Mouse (Mus musculus) embryonic facial prominence, embryonic 12.5 days (tissue): ENCODE data around the gene Mobp. TPM values are rescaled to one million over a fixed set of nuclear protein-coding genes. Genes with fewer than 3 reads are reported as not detected.
"Not testable (repeated sequence)": the region's sequence is repeated elsewhere in the genome, so short reads cannot be mapped to it uniquely, and the experiment has no call there.

Experiments
- ATAC-seq: fragments of 200-750 bp; cut with Nextera tagmentation; 2 replicates; pipeline ENCODE4 v1.8.0; 2017; ENCODE audit not compliant: insufficient number of reproducible peaks, insufficient read depth, low FRiP score, low TSS enrichment
- H3K27ac ChIP-seq: fragments of 300-500 bp; sonication (generic); 2 replicates; pipeline ENCODE4 v1.5.1; 2016; ENCODE audit warnings: mild to moderate bottlenecking
- H3K27me3 ChIP-seq: fragments of 300-500 bp; sonication (generic); 2 replicates; pipeline ENCODE4 v1.6.1; 2016; ENCODE audit warnings: mild to moderate bottlenecking, moderate library complexity
- H3K36me3 ChIP-seq: fragments of 300-500 bp; sonication (generic); 2 replicates; pipeline ENCODE4 v1.6.1; 2016; ENCODE audit warnings: mild to moderate bottlenecking
- H3K4me1 ChIP-seq: fragments of 300-500 bp; sonication (generic); 2 replicates; pipeline ENCODE4 v1.6.1; 2016
- H3K4me2 ChIP-seq: fragments of 300-500 bp; sonication (generic); replicated peaks from 2 replicates; pipeline ENCODE4 v1.6.1; 2016; ENCODE audit warnings: mild to moderate bottlenecking, moderate library complexity
- H3K4me3 ChIP-seq: fragments of 300-500 bp; sonication (generic); 2 replicates; pipeline ENCODE4 v1.5.1; 2016; ENCODE audit warnings: mild to moderate bottlenecking
- H3K9ac ChIP-seq: fragments of 300-500 bp; sonication (generic); 2 replicates; pipeline ENCODE4 v1.6.1; 2016; ENCODE audit warnings: mild to moderate bottlenecking, moderate library complexity
- H3K9me3 ChIP-seq: fragments of 300-500 bp; sonication (generic); 2 replicates; pipeline ENCODE4 v1.6.1; 2016; ENCODE audit warnings: mild to moderate bottlenecking, moderate library complexity
- WGBS: fragments of 180-500 bp; shearing (Covaris S2); methylation state at CpG from one replicate; pipeline ENCODE4 v1.1.7; 2016; 5-methylcytosine and 5-hydroxymethylcytosine counted together
- polyA plus RNA-seq: library from polyadenylated mRNA; unstranded; fragments of >200 nt; fragmentation: Nextera tagmentation; extraction: Ambion mirVana; gene quantifications from 2 replicates; pipeline ENCODE4 v1.2.1, GENCODE M21; 2016

Gene Mobp
- 0.14 and 0.37 TPM in 2 replicates for polyA plus RNA-seq

GRCm38 (mm10) chr9:120149222-120149828 lies at the start of gene Mobp:
TSS of gene Mobp (plus strand) at chr9:120149707.
- no peak within 1 kb of the TSS for H3K9ac ChIP-seq
- 66% methylated on average over 11 of the region's 11 CpGs for WGBS
- H3K4me1 ChIP-seq = no peaks in the 10 kb centered on the region
- H3K4me3 ChIP-seq = no peak within 1 kb of the TSS
- H3K27me3 ChIP-seq = no peaks in the 10 kb centered on the region
- no peak for ATAC-seq
- no peak within 1 kb of the TSS for H3K27ac ChIP-seq
- H3K9me3 ChIP-seq = no peaks in the 10 kb centered on the region
- H3K4me2 ChIP-seq = no peak within 1 kb of the TSS
- no peaks in the 10 kb centered on the region for H3K36me3 ChIP-seq

- Histone ChIP-seq H3K36me3 (no peaks in the 10 kb centered on the region), H3K4me1 (no peaks in the 10 kb centered on the region), H3K9me3 (no peaks in the 10 kb centered on the region; the same call in 1 of the 2 replicates), H3K4me3 (no peak overlapping the region), H3K27ac (no peak overlapping the region), H3K9ac (no peak overlapping the region), H3K4me2 (no peak overlapping the region), H3K27me3 (no peaks in the 10 kb centered on the region)
- no peak for ATAC-seq
- WGBS = 89% methylated on average over 2 of the region's 2 CpGs
These were observed 48.3 kb upstream of the Mobp start for GRCm38 (mm10) chr9:120101165-120101564.

- WGBS = 93% methylated on average over 12 of the region's 12 CpGs
- not testable (repeated sequence) for H3K27me3 ChIP-seq, H3K4me3 ChIP-seq, H3K9ac ChIP-seq, H3K4me1 ChIP-seq, H3K36me3 ChIP-seq, ATAC-seq, H3K27ac ChIP-seq, H3K4me2 ChIP-seq, H3K9me3 ChIP-seq
These were observed 40.6 kb upstream of the Mobp start for GRCm38 (mm10) chr9:120108953-120109352.

- Histone ChIP-seq H3K4me2 (peak within 1 kb of the TSS; percentile 56), H3K4me3 (peak within 1 kb of the TSS; percentile 68), H3K9me3 (no peaks in the 10 kb centered on the region), H3K9ac (peak within 1 kb of the TSS; percentile 72), H3K36me3 (no peaks in the 10 kb centered on the region), H3K27ac (peak within 1 kb of the TSS; percentile 90), H3K27me3 (no peaks in the 10 kb centered on the region), H3K4me1 (peaks cover 4% of the 10 kb centered on the region)
- WGBS = 1% methylated on average over 59 of the region's 62 CpGs
- ATAC-seq = peak; percentile 96
These were observed 39.1 kb upstream of the Mobp start, which contains the start of gene Slc25a38 for GRCm38 (mm10) chr9:120110211-120111018. TSS of gene Slc25a38 (plus strand) at chr9:120110374.

GRCm38 (mm10) chr9:120111156-120111945 lies 38.2 kb upstream of the Mobp start:
- 74% methylated on average over 15 of the region's 15 CpGs for WGBS
- Histone ChIP-seq H3K27ac (peak overlapping the region; percentile 90), H3K4me2 (peak overlapping the region; percentile 56), H3K4me1 (peaks cover 4% of the 10 kb centered on the region), H3K9ac (no peak overlapping the region), H3K9me3 (no peaks in the 10 kb centered on the region), H3K4me3 (peak overlapping the region; percentile 68), H3K27me3 (no peaks in the 10 kb centered on the region), H3K36me3 (no peaks in the 10 kb centered on the region)
- ATAC-seq = no peak

- no peak for ATAC-seq
- peak overlapping the region; percentile 30; the same call in 1 of the 2 replicates for H3K27ac ChIP-seq
- H3K27me3 ChIP-seq = no peaks in the 10 kb centered on the region
- H3K4me3 ChIP-seq = no peak overlapping the region
- no peak overlapping the region for H3K9ac ChIP-seq
- no peak overlapping the region for H3K4me2 ChIP-seq
- H3K36me3 ChIP-seq = peaks cover 6% of the 10 kb centered on the region; the same call in 1 of the 2 replicates
- H3K9me3 ChIP-seq = no peaks in the 10 kb centered on the region
- H3K4me1 ChIP-seq = peaks cover 4% of the 10 kb centered on the region
- 93% methylated on average over 6 of the region's 6 CpGs for WGBS
These were observed 37.0 kb upstream of the Mobp start for GRCm38 (mm10) chr9:120112472-120112871.

- no peak for ATAC-seq
- Histone ChIP-seq H3K36me3 (peaks cover 16% of the 10 kb centered on the region), H3K4me3 (no peak overlapping the region), H3K9ac (no peak overlapping the region), H3K9me3 (no peaks in the 10 kb centered on the region), H3K4me1 (peaks cover 4% of the 10 kb centered on the region), H3K27ac (no peak overlapping the region), H3K4me2 (no peak overlapping the region), H3K27me3 (no peaks in the 10 kb centered on the region)
- 94% methylated on average over 7 of the region's 7 CpGs for WGBS
These were observed 36.1 kb upstream of the Mobp start for GRCm38 (mm10) chr9:120113456-120113855.

GRCm38 (mm10) chr9:120114051-120114788 lies 35.3 kb upstream of the Mobp start:
- no peak overlapping the region for H3K9ac ChIP-seq
- no peak overlapping the region for H3K27ac ChIP-seq
- H3K4me2 ChIP-seq = no peak overlapping the region
- WGBS = 91% methylated on average over 17 of the region's 17 CpGs
- peaks cover 4% of the 10 kb centered on the region for H3K4me1 ChIP-seq
- peaks cover 22% of the 10 kb centered on the region for H3K36me3 ChIP-seq
- no peaks in the 10 kb centered on the region for H3K27me3 ChIP-seq
- no peak overlapping the region for H3K4me3 ChIP-seq
- no peak for ATAC-seq
- H3K9me3 ChIP-seq = no peaks in the 10 kb centered on the region

- peaks cover 4% of the 10 kb centered on the region for H3K4me1 ChIP-seq
- no peaks in the 10 kb centered on the region for H3K9me3 ChIP-seq
- no peak overlapping the region for H3K4me2 ChIP-seq
- peak overlapping the region; percentile 14; the same call in 1 of the 2 replicates for H3K27ac ChIP-seq
- no peak overlapping the region for H3K9ac ChIP-seq
- no peak overlapping the region for H3K4me3 ChIP-seq
- no peaks in the 10 kb centered on the region for H3K27me3 ChIP-seq
- peaks cover 27% of the 10 kb centered on the region for H3K36me3 ChIP-seq
- no peak for ATAC-seq
- 86% methylated on average over 2 of the region's 2 CpGs for WGBS
These were observed 34.7 kb upstream of the Mobp start for GRCm38 (mm10) chr9:120114789-120115151.

- ATAC-seq = no peak
- no peak overlapping the region for H3K4me2 ChIP-seq
- peaks cover 4% of the 10 kb centered on the region for H3K4me1 ChIP-seq
- H3K9ac ChIP-seq = peak overlapping the region; percentile 19; the same call in 1 of the 2 replicates
- H3K27me3 ChIP-seq = no peaks in the 10 kb centered on the region
- no peaks in the 10 kb centered on the region for H3K9me3 ChIP-seq
- peaks cover 35% of the 10 kb centered on the region for H3K36me3 ChIP-seq
- 79% methylated on average over 5 of the region's 5 CpGs for WGBS
- H3K4me3 ChIP-seq = no peak overlapping the region
- no peak overlapping the region for H3K27ac ChIP-seq
These were observed 33.9 kb upstream of the Mobp start for GRCm38 (mm10) chr9:120115580-120115979.

GRCm38 (mm10) chr9:120116184-120116624 lies 33.3 kb upstream of the Mobp start:
- Histone ChIP-seq H3K4me3 (no peak overlapping the region), H3K9ac (no peak overlapping the region), H3K4me2 (no peak overlapping the region), H3K27ac (no peak overlapping the region), H3K9me3 (no peaks in the 10 kb centered on the region), H3K4me1 (peaks cover 2% of the 10 kb centered on the region), H3K36me3 (peaks cover 41% of the 10 kb centered on the region), H3K27me3 (no peaks in the 10 kb centered on the region)
- WGBS = 85% methylated on average over 8 of the region's 8 CpGs
- no peak for ATAC-seq
